Mouse (Mus musculus) hindbrain, embryonic 14.5 days (tissue): ENCODE results near the gene Kcnk7. TPM values are rescaled to one million over a fixed set of nuclear protein-coding genes. Genes with fewer than 3 reads are reported as not detected.

Experiments used
- ATAC-seq: fragments of 200-750 bp; cut with Nextera tagmentation; 2 replicates; pipeline ENCODE4 v1.8.0; 2017; ENCODE audit warnings: moderate number of reproducible peaks, mild to moderate bottlenecking, moderate TSS enrichment, moderate library complexity; ENCODE audit not compliant: low FRiP score
- DNase-seq: peaks from one replicate; pipeline ENCODE4 v3.0.0-alpha.2; 2015; ENCODE audit warnings: low spot score
- H3K27ac ChIP-seq: fragments of 300-500 bp; sonication (generic); 2 replicates; pipeline ENCODE4 v1.5.1; 2014; ENCODE audit warnings: mild to moderate bottlenecking, moderate library complexity
- H3K27me3 ChIP-seq: fragments of 300-500 bp; sonication (generic); 2 replicates; pipeline ENCODE4 v1.6.1; 2014; ENCODE audit warnings: mild to moderate bottlenecking, low read length, mixed read lengths; ENCODE audit not compliant: control insufficient read depth, insufficient read depth
- H3K36me3 ChIP-seq: fragments of 300-500 bp; sonication (generic); replicated peaks from 2 replicates; pipeline ENCODE4 v1.6.1; 2014; ENCODE audit not compliant: control insufficient read depth, insufficient read depth
- H3K4me1 ChIP-seq: fragments of 300-500 bp; sonication (generic); replicated peaks from 2 replicates; pipeline ENCODE4 v1.6.1; 2014; ENCODE audit warnings: antibody characterized with exemption, low read length, mixed read lengths; ENCODE audit not compliant: control insufficient read depth, insufficient read depth
- H3K4me2 ChIP-seq: fragments of 300-500 bp; sonication (generic); replicated peaks from 2 replicates; pipeline ENCODE4 v1.6.1; 2014; ENCODE audit warnings: mild to moderate bottlenecking, moderate library complexity
- H3K4me3 ChIP-seq: fragments of 300-500 bp; sonication (generic); replicated peaks from 2 replicates; pipeline ENCODE4 v1.5.1; 2014; ENCODE audit warnings: mild to moderate bottlenecking, low read length
- H3K9ac ChIP-seq: fragments of 300-500 bp; sonication (generic); 2 replicates; pipeline ENCODE4 v1.6.1; 2014
- H3K9me3 ChIP-seq: fragments of 300-500 bp; sonication (generic); 2 replicates; pipeline ENCODE4 v1.6.1; 2016; ENCODE audit warnings: low read length; ENCODE audit not compliant: control insufficient read depth
- WGBS: fragments of 180-500 bp; shearing (Covaris S2); extraction: QIAGEN DNeasy Blood & Tissue Kit; methylation state at CpG from one replicate; pipeline ENCODE4 v1.1.7; 2014; 5-methylcytosine and 5-hydroxymethylcytosine counted together
- polyA plus RNA-seq: library from polyadenylated mRNA; unstranded; fragments of >200 nt; fragmentation: Nextera tagmentation; extraction: Ambion mirVana; gene quantifications from 2 replicates; pipeline ENCODE4 v1.2.1, GENCODE M21; 2014

The Kcnk7 gene
- polyA plus RNA-seq, 1 experiment from 2014 or later: 0.36 TPM

DNA sequence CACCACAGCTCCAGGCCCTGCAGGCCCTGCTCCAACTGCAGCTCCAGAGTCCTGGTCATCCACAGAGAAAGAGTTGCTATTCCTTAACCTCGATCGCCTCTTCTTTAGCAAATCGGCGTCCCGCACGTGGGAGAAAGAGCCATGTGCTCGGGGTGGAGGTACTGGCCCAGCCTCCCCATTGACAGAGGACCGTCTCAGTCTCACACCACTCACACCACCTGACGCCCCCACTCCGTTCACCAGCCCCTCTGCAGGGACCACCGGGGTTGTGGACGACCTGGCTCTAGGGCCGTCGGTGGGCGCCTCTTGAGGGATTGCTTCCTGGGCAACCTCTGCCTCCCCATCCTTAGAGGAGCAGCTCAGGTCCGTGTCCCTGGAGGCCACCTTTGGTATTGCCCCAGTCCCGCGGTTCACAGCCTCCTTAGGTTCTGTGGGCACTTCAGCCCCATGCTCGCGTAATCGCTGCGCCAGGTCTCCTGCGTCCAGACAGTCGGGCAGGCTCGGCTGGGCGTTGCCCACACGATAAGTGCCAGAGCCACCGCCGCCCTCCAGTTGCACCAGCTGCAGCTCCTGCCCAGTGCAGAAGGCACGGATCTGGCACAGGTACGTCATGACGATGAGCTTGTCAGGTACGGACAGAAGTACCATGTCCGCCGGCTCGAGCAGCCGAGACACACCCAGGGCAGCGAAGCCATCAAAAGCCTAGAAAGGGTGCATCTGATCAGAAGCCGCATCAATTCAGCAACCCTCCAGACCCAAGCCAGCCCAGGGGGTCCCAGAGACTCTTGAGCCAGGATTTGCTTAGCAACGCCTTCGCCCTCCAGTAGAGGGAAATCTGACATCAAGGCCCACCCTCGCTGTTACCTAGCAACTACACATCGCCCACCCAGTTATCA lies 11.9 kb downstream of the Kcnk7 start:
- ATAC-seq (peak; percentile 60; the same call in 1 of the 2 replicates), DNase-seq (peak; percentile 67)
- H3K9ac ChIP-seq: peak overlapping the region; percentile 35
- peak overlapping the region; percentile 11; the same call in 1 of the 2 replicates for H3K4me3 ChIP-seq
- no peaks in the 10 kb centered on the region for H3K9me3 ChIP-seq
- no peaks in the 10 kb centered on the region for H3K27me3 ChIP-seq
- WGBS: 19% methylated on average over 43 of the region's 43 CpGs
- peaks cover 77% of the 10 kb centered on the region for H3K36me3 ChIP-seq
- peak overlapping the region; percentile 42 for H3K4me2 ChIP-seq
- H3K4me1 ChIP-seq: peaks cover 14% of the 10 kb centered on the region
- no peak overlapping the region for H3K27ac ChIP-seq

DNA sequence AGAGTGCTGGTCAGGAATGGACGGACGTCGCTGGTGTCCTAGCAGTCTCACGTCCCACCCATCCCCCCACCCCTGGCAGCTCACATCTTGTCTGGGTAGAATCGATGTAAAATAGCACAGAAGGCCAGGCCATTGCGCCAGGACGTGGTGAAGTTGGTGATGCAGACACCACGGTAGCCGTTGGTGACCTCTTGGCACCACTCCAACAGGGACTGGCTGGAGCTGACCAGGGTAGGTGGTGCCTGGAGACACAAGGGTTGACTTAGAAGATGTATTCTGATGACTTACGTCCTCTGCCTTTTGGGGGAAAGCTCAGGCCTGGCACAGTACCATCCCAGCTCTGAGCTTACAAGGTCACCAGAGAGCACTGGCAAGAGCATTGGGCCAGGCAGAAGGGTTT lies 12.8 kb downstream of the Kcnk7 start:
- Histone ChIP-seq H3K4me3 (no peak overlapping the region), H3K4me2 (no peak overlapping the region), H3K9ac (no peak overlapping the region), H3K27me3 (no peaks in the 10 kb centered on the region), H3K9me3 (no peaks in the 10 kb centered on the region), H3K27ac (no peak overlapping the region), H3K4me1 (peaks cover 14% of the 10 kb centered on the region), H3K36me3 (peaks cover 78% of the 10 kb centered on the region)
- WGBS: 48% methylated on average over 10 of the region's 10 CpGs
- ATAC-seq (no peak), DNase-seq (no peak)

DNA sequence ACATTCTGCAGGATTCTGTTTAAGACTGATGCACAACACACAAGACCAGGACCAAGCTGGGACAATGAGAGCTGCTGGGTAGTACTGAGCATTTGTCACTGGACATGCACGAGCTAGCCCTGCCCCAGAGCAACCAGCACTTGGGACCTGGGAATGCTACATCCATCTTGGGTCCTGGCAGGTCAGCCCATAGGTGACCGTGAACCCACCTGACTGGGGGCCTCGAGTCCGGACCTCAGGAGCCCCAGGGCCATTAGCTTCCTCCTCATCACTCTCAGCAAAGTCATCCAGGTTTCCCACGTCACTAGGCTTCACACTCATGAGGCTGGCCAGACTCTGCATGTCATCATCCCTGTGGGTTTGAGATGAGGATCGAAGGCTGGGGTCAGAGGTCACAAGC lies 17.1 kb downstream of the Kcnk7 start:
- Histone ChIP-seq H3K27me3 (no peaks in the 10 kb centered on the region), H3K9ac (no peak overlapping the region), H3K9me3 (no peaks in the 10 kb centered on the region), H3K4me1 (peaks cover 23% of the 10 kb centered on the region), H3K27ac (no peak overlapping the region), H3K4me3 (no peak overlapping the region), H3K36me3 (peaks cover 83% of the 10 kb centered on the region), H3K4me2 (no peak overlapping the region)
- DNase-seq: no peak
- 93% methylated on average over 6 of the region's 6 CpGs for WGBS
- no peak for ATAC-seq

DNA sequence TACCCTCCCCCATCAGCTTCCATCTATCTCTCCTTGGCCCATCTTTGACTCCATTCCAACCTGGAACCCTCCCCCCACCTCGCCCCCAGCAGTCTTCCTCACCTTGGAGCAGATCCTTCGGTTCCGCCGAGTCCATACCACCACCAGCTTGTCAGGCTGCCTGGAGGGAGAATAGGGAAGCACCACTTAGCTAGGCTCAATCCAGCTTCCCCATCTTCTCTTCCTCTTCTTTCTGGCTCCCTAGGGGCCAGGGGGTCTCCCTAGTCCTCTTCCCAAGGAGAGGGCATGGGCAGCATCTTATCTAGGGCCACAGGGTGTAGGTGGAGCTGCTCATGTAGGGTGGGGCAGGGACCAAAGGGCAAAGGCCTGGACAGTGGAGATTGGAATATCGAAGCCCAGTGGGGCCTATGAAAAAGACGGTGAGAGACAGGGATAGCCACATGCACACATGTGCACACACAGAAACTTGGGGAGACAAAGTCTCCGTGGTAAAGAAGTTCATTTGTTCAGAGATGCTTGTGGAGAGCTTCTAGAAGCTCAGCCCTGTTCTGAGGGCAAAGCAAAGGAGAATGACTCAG lies 18.8 kb downstream of the Kcnk7 start:
- no peak overlapping the region for H3K4me2 ChIP-seq
- peaks cover 29% of the 10 kb centered on the region for H3K4me1 ChIP-seq
- no peak overlapping the region for H3K9ac ChIP-seq
- no peaks in the 10 kb centered on the region for H3K27me3 ChIP-seq
- H3K36me3 ChIP-seq: peaks cover 79% of the 10 kb centered on the region
- no peaks in the 10 kb centered on the region for H3K9me3 ChIP-seq
- no peak overlapping the region for H3K4me3 ChIP-seq
- no peak for DNase-seq
- 93% methylated on average over 7 of the region's 7 CpGs for whole genome bisulfite sequencing
- H3K27ac ChIP-seq: no peak overlapping the region
- ATAC-seq: no peak

DNA sequence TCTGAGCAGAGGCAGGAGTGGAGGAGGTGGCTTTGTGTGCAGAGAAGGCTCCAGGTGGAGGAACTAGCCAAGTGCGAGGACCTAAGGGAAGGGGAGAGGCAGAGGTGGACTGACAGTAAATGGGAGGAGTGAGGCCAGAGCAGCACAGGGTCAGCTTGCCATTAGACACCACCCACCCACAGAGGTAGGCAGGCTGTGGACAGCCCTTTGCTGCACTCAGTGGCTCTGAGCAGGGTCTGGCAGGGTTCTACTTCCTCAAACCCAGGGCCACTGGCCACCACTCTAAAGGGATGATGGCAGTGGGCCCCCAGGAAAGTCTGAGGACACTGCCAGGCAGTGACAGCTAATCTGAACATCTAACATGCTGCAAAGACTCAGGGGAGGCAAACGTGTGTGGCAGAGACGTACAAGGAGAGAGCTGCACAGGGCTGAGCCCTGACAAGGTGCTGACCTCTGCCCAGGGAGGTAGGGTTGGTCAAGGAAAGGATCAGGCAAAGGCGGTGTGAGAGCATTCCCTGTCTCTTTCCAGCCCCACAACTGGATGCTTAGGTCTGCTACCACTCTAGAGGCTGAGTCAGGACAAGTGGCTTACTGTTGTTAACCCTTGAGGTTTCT lies 19.9 kb downstream of the Kcnk7 start:
- no peak overlapping the region for H3K9ac ChIP-seq
- H3K27ac ChIP-seq: no peak overlapping the region

DNA sequence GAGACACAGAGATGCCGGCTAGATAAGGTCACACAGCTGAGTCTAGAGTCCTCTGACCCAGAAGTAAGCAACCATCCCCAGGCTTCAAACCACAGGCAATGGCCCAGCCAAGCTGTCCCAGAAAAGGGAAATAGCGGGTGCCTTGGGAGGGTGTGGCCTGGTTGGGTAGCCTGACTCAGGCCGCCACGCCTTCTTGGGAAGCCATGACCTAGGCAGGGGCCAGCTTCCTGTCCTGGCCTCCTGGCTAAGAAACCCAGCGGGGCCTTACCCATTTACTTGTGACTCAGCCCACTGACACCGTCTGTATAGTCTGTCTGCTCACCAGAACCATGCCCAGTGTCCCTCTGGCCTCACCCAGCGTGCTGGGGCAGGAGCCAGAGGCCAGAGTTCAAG lies 20.4 kb downstream of the Kcnk7 start:
- Histone ChIP-seq H3K27ac (no peak overlapping the region), H3K4me2 (no peak overlapping the region), H3K9ac (0 out of 2 replicates have a peak overlapping the region, but pooled peaks have one; percentile 56), H3K9me3 (no peaks in the 10 kb centered on the region), H3K27me3 (no peaks in the 10 kb centered on the region), H3K4me1 (peaks cover 36% of the 10 kb centered on the region), H3K36me3 (peaks cover 63% of the 10 kb centered on the region), H3K4me3 (0 out of 2 replicates have a peak overlapping the region, but pooled peaks have one; percentile 28)
- DNase-seq (no peak), ATAC-seq (no peak)
- WGBS: 74% methylated on average over 7 of the region's 7 CpGs

More for the DNA sequence above, 19.9 kb downstream of the Kcnk7 start:
- Histone ChIP-seq H3K9me3 (no peaks in the 10 kb centered on the region), H3K4me3 (no peak overlapping the region), H3K4me1 (peaks cover 36% of the 10 kb centered on the region), H3K4me2 (no peak overlapping the region; the same call in 1 of the 2 replicates), H3K36me3 (peaks cover 68% of the 10 kb centered on the region), H3K27me3 (no peaks in the 10 kb centered on the region)
- DNase-seq (no peak), ATAC-seq (no peak)
- 74% methylated on average over 4 of the region's 4 CpGs for WGBS

DNA sequence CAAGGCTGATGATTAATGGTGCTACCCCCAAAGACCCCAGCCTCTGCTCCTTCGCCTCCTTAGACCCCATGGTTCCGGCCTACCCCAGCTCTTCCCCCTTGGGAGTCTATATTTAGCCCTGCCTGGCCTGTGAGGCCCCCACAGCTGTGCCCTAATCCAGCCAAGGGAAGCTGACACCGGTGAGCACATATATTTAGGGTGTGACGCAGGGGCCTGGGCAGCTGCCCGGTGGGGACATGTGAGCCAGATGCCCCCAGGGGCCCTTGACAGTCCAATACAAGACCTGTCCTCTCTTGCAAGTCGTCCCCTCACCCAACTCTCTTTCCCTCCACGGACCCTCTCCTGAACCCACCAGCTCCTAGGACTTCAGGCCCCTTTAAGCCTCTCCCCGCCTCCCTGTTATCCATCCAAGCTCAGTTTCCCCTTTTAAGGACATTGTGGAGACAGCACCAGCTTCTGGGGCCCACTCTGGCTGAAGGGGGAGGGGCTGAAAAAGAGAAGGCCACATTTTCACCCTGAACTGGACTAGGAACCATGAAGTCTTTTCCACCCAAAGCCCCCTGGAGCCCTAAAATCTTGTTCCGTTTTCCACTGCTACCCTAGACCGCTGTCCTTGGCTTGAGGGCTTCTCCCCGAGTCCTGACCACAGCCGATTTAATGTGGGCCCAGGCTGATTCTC lies 21.0 kb downstream of the Kcnk7 start:
- Histone ChIP-seq H3K9me3 (no peaks in the 10 kb centered on the region), H3K27ac (no peak overlapping the region), H3K4me1 (peaks cover 43% of the 10 kb centered on the region), H3K9ac (peak overlapping the region; percentile 56), H3K4me2 (peak overlapping the region; percentile 100), H3K36me3 (peaks cover 58% of the 10 kb centered on the region), H3K27me3 (no peaks in the 10 kb centered on the region), H3K4me3 (peak overlapping the region; percentile 28)
- 73% methylated on average over 12 of the region's 12 CpGs for WGBS
- DNase-seq: no peak
- no peak for ATAC-seq

DNA sequence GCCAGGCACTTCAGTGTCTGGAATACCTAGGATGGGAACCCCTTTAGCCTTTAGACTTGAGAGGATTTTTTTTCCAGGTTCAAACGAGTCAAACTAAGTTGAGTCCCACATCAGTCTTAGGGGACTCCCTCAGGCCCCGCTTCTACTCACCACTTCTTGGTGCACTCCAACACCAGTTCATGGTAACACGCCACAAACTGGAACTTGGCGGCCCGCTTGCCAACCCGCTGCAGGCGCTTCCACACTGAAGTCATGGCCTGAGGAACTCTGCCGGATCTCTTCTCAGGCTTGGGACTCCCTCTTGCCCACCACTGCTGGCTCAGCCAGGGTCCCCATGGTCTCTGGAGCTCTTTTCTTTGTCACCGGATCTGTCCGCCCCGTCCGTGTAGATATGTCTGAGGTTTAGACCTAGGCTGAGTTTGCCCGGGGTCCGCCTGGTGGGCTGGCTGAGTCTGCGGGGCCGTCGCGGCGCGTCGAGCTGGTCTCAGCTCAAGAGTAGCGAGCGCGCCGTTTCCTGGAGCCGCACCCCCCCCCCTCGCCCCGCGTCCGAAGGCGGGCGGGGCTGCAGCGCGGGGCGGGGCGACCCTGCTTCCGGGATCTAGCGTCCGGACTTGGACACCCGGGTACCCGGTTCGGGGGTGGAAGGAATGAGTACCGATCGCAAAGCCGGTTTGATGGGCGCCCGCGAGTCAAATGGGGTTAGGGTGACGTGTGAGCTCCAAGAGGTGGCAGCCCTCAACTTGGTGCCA lies 21.8 kb downstream of the Kcnk7 start, which contains the start of gene Ehbp1l1:
Ehbp1l1 (minus strand) TSS at position 551 of the 749 bp plus-strand sequence.
- 15% methylated on average over 45 of the region's 49 CpGs for WGBS
- H3K27ac ChIP-seq: no peak within 1 kb of the TSS
- H3K9me3 ChIP-seq: no peaks in the 10 kb centered on the region
- no peak for ATAC-seq
- peaks cover 49% of the 10 kb centered on the region for H3K4me1 ChIP-seq
- H3K4me3 ChIP-seq: peak within 1 kb of the TSS; percentile 89
- no peaks in the 10 kb centered on the region for H3K27me3 ChIP-seq
- DNase-seq: no peak
- H3K9ac ChIP-seq: peak within 1 kb of the TSS; percentile 99
- peaks cover 53% of the 10 kb centered on the region for H3K36me3 ChIP-seq
- H3K4me2 ChIP-seq: peak within 1 kb of the TSS; percentile 100
